Mouse (Mus musculus) stomach, embryonic 14.5 days (tissue): ENCODE results near the gene Mogat2. TPM values are rescaled to one million over a fixed set of nuclear protein-coding genes. Genes with fewer than 3 reads are reported as not detected.

ENCODE experiments used
- ATAC-seq: fragments of 200-750 bp; cut with Nextera tagmentation; 2 replicates; pipeline ENCODE4 v1.8.0; 2017; ENCODE audit warnings: low read depth, moderate TSS enrichment; ENCODE audit not compliant: insufficient number of reproducible peaks, insufficient read depth, low FRiP score
- H3K27ac ChIP-seq: fragments of 300-500 bp; sonication (generic); 2 replicates; pipeline ENCODE4 v1.5.1; 2014; ENCODE audit warnings: mild to moderate bottlenecking, low read length, moderate library complexity, mixed read lengths
- H3K27me3 ChIP-seq: fragments of 300-500 bp; sonication (generic); 2 replicates; pipeline ENCODE4 v1.6.1; 2014; ENCODE audit warnings: low read length, control low read depth, mixed read lengths; ENCODE audit not compliant: control insufficient read depth, insufficient read depth
- H3K36me3 ChIP-seq: fragments of 300-500 bp; sonication (generic); 2 replicates; pipeline ENCODE4 v1.6.1; 2014; ENCODE audit warnings: mild to moderate bottlenecking, control low read depth, low read length, moderate library complexity, mixed read lengths; ENCODE audit not compliant: control insufficient read depth, insufficient read depth
- H3K4me1 ChIP-seq: fragments of 300-500 bp; sonication (generic); 2 replicates; pipeline ENCODE4 v1.6.1; 2014; ENCODE audit warnings: low read length, control low read depth, mixed read lengths; ENCODE audit not compliant: control insufficient read depth, insufficient read depth
- H3K4me2 ChIP-seq: fragments of 300-500 bp; sonication (generic); replicated peaks from 2 replicates; pipeline ENCODE4 v1.6.1; 2014; ENCODE audit warnings: low read depth, low read length, control low read depth
- H3K4me3 ChIP-seq: fragments of 300-500 bp; sonication (generic); 2 replicates; pipeline ENCODE4 v1.5.1; 2014; ENCODE audit warnings: low read depth, low read length, control low read depth
- H3K9ac ChIP-seq: fragments of 300-500 bp; sonication (generic); replicated peaks from 2 replicates; pipeline ENCODE4 v1.6.1; 2014; ENCODE audit warnings: low read depth, mild to moderate bottlenecking, control low read depth, low read length, moderate library complexity, mixed read lengths
- H3K9me3 ChIP-seq: fragments of 300-500 bp; sonication (generic); 2 replicates; pipeline ENCODE4 v1.6.1; 2016; ENCODE audit warnings: low read depth, low read length, control low read depth; ENCODE audit not compliant: control insufficient read depth
- WGBS: fragments of 180-500 bp; shearing (Covaris S2); extraction: QIAGEN DNeasy Blood & Tissue Kit; methylation state at CpG from one replicate; pipeline ENCODE4 v1.1.7; 2014; 5-methylcytosine and 5-hydroxymethylcytosine counted together
- polyA plus RNA-seq: library from polyadenylated mRNA; unstranded; fragments of >200 nt; fragmentation: Nextera tagmentation; extraction: Ambion mirVana; gene quantifications from 2 replicates; pipeline ENCODE4 v1.2.1, GENCODE M21; 2014

Gene Mogat2
- polyA plus RNA-seq, 1 experiment from 2014 or later, result 7.5 TPM

GRCm38 (mm10) chr7:99175118-99175517 is 63.3 kb downstream of the Mogat2 start:
- H3K9me3 ChIP-seq, result no peaks in the 10 kb centered on the region
- no peak for ATAC-seq
- H3K9ac ChIP-seq, result no peak overlapping the region
- 68% methylated on average over 11 of the region's 11 CpGs for WGBS
- no peaks in the 10 kb centered on the region for H3K4me1 ChIP-seq
- H3K4me3 ChIP-seq, result no peak overlapping the region
- H3K4me2 ChIP-seq, result no peak overlapping the region
- no peaks in the 10 kb centered on the region for H3K36me3 ChIP-seq
- no peak overlapping the region for H3K27ac ChIP-seq
- no peaks in the 10 kb centered on the region for H3K27me3 ChIP-seq

- Histone ChIP-seq H3K9ac (no peak overlapping the region), H3K27me3 (no peaks in the 10 kb centered on the region), H3K27ac (no peak overlapping the region), H3K4me3 (no peak overlapping the region), H3K36me3 (no peaks in the 10 kb centered on the region), H3K4me2 (no peak overlapping the region), H3K4me1 (no peaks in the 10 kb centered on the region), H3K9me3 (no peaks in the 10 kb centered on the region)
- WGBS, result 82% methylated on average over 4 of the region's 4 CpGs
- no peak for ATAC-seq
These were observed 64.4 kb downstream of the Mogat2 start for GRCm38 (mm10) chr7:99174006-99174405.

GRCm38 (mm10) chr7:99172898-99173297 is 65.5 kb downstream of the Mogat2 start:
- WGBS, result 79% methylated on average over 6 of the region's 6 CpGs
- H3K36me3 ChIP-seq, result no peaks in the 10 kb centered on the region
- ATAC-seq, result no peak
- H3K4me3 ChIP-seq, result no peak overlapping the region
- H3K27me3 ChIP-seq, result no peaks in the 10 kb centered on the region
- H3K9me3 ChIP-seq, result no peaks in the 10 kb centered on the region
- H3K9ac ChIP-seq, result no peak overlapping the region
- H3K27ac ChIP-seq, result no peak overlapping the region
- no peak overlapping the region for H3K4me2 ChIP-seq
- no peaks in the 10 kb centered on the region for H3K4me1 ChIP-seq

GRCm38 (mm10) chr7:99171730-99172463 is 66.5 kb downstream of the Mogat2 start:
- 63% methylated on average over 10 of the region's 10 CpGs for WGBS
- Histone ChIP-seq H3K4me3 (no peak overlapping the region), H3K27me3 (no peaks in the 10 kb centered on the region), H3K9me3 (no peaks in the 10 kb centered on the region), H3K4me2 (no peak overlapping the region), H3K27ac (no peak overlapping the region), H3K9ac (no peak overlapping the region), H3K4me1 (no peaks in the 10 kb centered on the region), H3K36me3 (no peaks in the 10 kb centered on the region)
- ATAC-seq, result no peak

DNA sequence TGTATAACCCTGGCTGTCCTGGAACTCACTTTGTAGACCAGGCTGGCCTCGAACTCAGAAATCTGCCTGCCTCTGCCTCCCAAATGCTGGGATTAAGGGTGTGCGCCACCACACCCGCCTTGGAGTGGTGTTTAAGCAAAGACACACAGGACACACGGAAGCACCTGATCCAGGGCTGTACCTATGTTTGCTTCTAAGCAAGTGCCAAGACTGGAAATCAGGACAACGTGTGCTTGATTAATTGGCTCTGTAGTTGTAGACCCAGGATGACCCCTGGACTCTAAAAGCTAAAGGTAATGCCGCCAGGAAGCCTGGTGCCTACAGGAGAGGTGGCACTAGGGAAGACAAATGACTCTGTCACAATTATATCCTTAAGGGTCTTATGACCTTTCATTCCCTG is 67.9 kb downstream of the Mogat2 start:
- H3K36me3 ChIP-seq, result no peaks in the 10 kb centered on the region
- no peak overlapping the region for H3K4me2 ChIP-seq
- no peak overlapping the region for H3K27ac ChIP-seq
- no peak overlapping the region for H3K9ac ChIP-seq
- WGBS, result 82% methylated on average over 6 of the region's 6 CpGs
- H3K4me1 ChIP-seq, result no peaks in the 10 kb centered on the region
- no peaks in the 10 kb centered on the region for H3K9me3 ChIP-seq
- H3K27me3 ChIP-seq, result no peaks in the 10 kb centered on the region
- no peak for ATAC-seq
- H3K4me3 ChIP-seq, result no peak overlapping the region

GRCm38 (mm10) chr7:99169717-99170403 is 68.6 kb downstream of the Mogat2 start:
- H3K4me1 ChIP-seq, result no peaks in the 10 kb centered on the region
- no peak overlapping the region for H3K9ac ChIP-seq
- H3K27ac ChIP-seq, result no peak overlapping the region
- H3K4me3 ChIP-seq, result no peak overlapping the region
- H3K27me3 ChIP-seq, result no peaks in the 10 kb centered on the region
- no peaks in the 10 kb centered on the region for H3K36me3 ChIP-seq
- 74% methylated on average over 9 of the region's 9 CpGs for WGBS
- no peaks in the 10 kb centered on the region for H3K9me3 ChIP-seq
- no peak overlapping the region for H3K4me2 ChIP-seq
- ATAC-seq, result no peak

Other genes with a start within 250 kb of the Mogat2 start
- 22.0 and 23.9 TPM in 2 replicates for gene Uvrag, start 97.5 kb downstream of the Mogat2 start, polyA plus RNA-seq
- 20.3 and 22.5 TPM in 2 replicates for gene Dgat2, start 55.9 kb downstream of the Mogat2 start, polyA plus RNA-seq
- gene Map6, start 28.8 kb upstream of the Mogat2 start, polyA plus RNA-seq, result 4.9 and 6.1 TPM in 2 replicates
- 474 and 475 TPM in 2 replicates for gene Serpinh1, start 114.6 kb upstream of the Mogat2 start, polyA plus RNA-seq
- gene Gdpd5, start 142.8 kb upstream of the Mogat2 start, polyA plus RNA-seq, result 15.9 and 22.7 TPM in 2 replicates
- gene Klhl35, start 227.4 kb upstream of the Mogat2 start, polyA plus RNA-seq, result 0.65 and 0.83 TPM in 2 replicates
- 902 and 915 TPM in 2 replicates for gene Rps3, start 245.1 kb upstream of the Mogat2 start, polyA plus RNA-seq